Mouse (Mus musculus) C2C12 (cell line): ENCODE measurements around the gene Pgghg. TPM values are rescaled to one million over a fixed set of nuclear protein-coding genes. Genes with fewer than 3 reads are reported as not detected.

ENCODE experiments used
- H3K27me3 ChIP-seq: one replicate; pipeline ENCODE4 v1.6.1; 2011; ENCODE audit not compliant: control insufficient read depth, insufficient read depth, insufficient read length
- H3K36me3 ChIP-seq: one replicate; pipeline ENCODE4 v1.6.1; 2011; ENCODE audit not compliant: control insufficient read depth, insufficient read depth
- H3K4me3 ChIP-seq: one replicate; pipeline ENCODE4 v1.5.1; 2011; ENCODE audit warnings: mild to moderate bottlenecking, control low read depth; ENCODE audit not compliant: poor library complexity, insufficient read depth, severe bottlenecking
- H3K79me2 ChIP-seq: one replicate; pipeline ENCODE4 v1.6.1; 2011; ENCODE audit not compliant: control insufficient read depth, insufficient read depth
- H3K79me3 ChIP-seq: one replicate; pipeline ENCODE4 v1.6.1; 2011; ENCODE audit warnings: low read depth, control low read depth
- H3ac ChIP-seq: one replicate; pipeline ENCODE3; 2011; ENCODE audit warnings: low read depth; ENCODE audit not compliant: control insufficient read depth, insufficient read length
- CEBPB ChIP-seq: IDR thresholded peaks from one replicate; pipeline ENCODE4 v1.6.1; 2011; ENCODE audit warnings: low read depth, mild to moderate bottlenecking, control low read depth, moderate library complexity
- CTCF ChIP-seq: IDR thresholded peaks from one replicate; pipeline ENCODE4 v1.5.1; 2011; ENCODE audit not compliant: control insufficient read depth, insufficient read depth, insufficient read length
- FOSL1 ChIP-seq: IDR thresholded peaks from one replicate; pipeline ENCODE4 v1.8.0; 2011; ENCODE audit warnings: mild to moderate bottlenecking, low read length; ENCODE audit not compliant: poor library complexity, insufficient read depth, severe bottlenecking
- MAX ChIP-seq: IDR thresholded peaks from one replicate; pipeline ENCODE4 v1.6.1; 2011; ENCODE audit warnings: mild to moderate bottlenecking, control low read depth
- MYOD1 ChIP-seq: IDR thresholded peaks from one replicate; pipeline ENCODE4 v1.6.1; 2011; ENCODE audit warnings: low read depth; ENCODE audit not compliant: control insufficient read depth, insufficient read length
- MYOG ChIP-seq: IDR thresholded peaks from one replicate; pipeline ENCODE4 v1.6.1; 2011; ENCODE audit not compliant: control insufficient read depth, insufficient read length; ENCODE audit errors: extremely low read depth
- USF1 ChIP-seq: IDR thresholded peaks from one replicate; pipeline ENCODE4 v1.6.1; 2011; ENCODE audit warnings: low read depth, mild to moderate bottlenecking, control low read depth, moderate library complexity
- polyA plus RNA-seq: library from polyadenylated mRNA; unstranded; fragments of >200 nt; fragmentation: generic; extraction: Trizol; gene quantifications from one replicate; pipeline ENCODE4 v1.2.1, GENCODE M21; 2012; ENCODE audit warnings: missing spikeins

Pgghg gene
- polyA plus RNA-seq, 1 experiment = 12.2 TPM

DNA sequence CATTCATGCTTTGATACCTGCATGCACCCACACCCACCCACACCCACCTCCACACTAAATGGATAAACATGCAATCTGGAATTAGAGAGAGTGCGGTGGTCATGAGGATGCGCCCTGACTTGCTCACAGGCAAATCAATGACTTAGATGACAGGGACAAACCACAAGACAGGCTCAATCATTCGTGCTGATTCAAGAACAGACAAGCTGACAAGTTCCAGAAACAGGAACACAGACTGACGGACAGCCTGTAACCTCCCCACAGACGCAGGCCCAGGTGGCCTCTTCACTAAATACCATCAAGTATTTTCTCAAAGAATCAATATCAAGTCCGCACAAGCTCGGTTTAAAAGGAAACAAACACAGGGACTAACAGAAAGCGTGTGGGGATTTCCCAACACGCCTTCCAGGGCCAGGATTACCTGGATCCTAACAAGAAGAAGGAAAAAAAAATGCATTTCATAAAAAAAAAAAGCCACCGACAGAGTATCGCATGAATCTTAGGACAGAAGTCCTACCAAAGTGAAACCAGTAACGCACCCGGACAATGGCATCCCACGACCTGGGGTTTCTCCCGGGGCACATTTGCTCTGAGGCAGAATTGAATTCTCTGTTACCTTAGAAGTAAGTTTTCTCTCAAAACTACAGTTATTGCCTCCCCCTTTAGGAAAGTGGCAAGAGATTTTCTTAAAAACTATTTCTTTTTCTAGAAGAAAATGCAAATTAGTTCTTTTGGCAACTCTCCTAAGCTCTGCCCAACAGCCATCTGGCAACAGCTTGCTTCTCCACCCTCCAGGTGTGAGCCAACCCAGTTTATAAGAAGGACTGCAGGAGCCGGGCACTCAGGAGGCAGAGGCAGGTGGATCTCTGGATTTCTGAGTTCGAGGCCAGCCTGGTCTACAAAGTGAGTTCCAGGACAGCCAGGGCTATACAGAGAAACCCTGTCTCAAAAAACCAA is 46.3 kb downstream of the Pgghg start:
- H3K36me3 ChIP-seq = no peaks in the 10 kb centered on the region
- no peaks in the 10 kb centered on the region for H3K27me3 ChIP-seq
- H3K79me3 ChIP-seq = no peaks in the 10 kb centered on the region
- no peak overlapping the region for H3K4me3 ChIP-seq
- H3ac ChIP-seq = no peak overlapping the region
- TF ChIP-seq MAX (no peak), USF1 (no peak), FOSL1 (no peak), CTCF (no peak), MYOD1 (no peak), MYOG (no peak), CEBPB (no peak)
- no peaks in the 10 kb centered on the region for H3K79me2 ChIP-seq

DNA sequence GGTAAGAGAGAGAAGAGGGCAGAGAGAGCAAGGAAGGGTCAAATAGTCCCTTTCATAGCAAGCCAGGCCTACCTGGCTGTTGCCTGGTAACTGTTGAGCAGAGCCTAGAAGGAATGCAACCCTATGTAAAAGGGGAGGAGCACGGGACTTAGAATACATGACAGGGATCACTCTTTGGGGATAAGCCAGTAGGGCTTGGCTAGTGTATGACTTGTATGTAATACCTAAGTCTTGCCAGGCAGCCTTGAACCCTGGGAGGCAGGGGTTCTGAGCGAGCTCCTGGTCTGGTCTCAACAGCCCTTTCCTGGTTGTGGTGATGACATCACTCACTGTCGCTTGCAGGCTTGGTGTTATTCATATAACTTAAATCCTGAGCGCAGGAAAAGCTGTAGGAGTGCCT is 47.8 kb downstream of the Pgghg start:
- TF ChIP-seq CEBPB = no peak
- no peak for TF ChIP-seq USF1
- no peak for TF ChIP-seq CTCF
- no peak for TF ChIP-seq FOSL1
- TF ChIP-seq MYOG = no peak
- no peak for TF ChIP-seq MAX
- TF ChIP-seq MYOD1 = no peak
- no peak overlapping the region for H3K4me3 ChIP-seq
- no peaks in the 10 kb centered on the region for H3K79me2 ChIP-seq
- H3K79me3 ChIP-seq = no peaks in the 10 kb centered on the region
- no peaks in the 10 kb centered on the region for H3K36me3 ChIP-seq
- H3K27me3 ChIP-seq = no peaks in the 10 kb centered on the region
- H3ac ChIP-seq = no peak overlapping the region

DNA sequence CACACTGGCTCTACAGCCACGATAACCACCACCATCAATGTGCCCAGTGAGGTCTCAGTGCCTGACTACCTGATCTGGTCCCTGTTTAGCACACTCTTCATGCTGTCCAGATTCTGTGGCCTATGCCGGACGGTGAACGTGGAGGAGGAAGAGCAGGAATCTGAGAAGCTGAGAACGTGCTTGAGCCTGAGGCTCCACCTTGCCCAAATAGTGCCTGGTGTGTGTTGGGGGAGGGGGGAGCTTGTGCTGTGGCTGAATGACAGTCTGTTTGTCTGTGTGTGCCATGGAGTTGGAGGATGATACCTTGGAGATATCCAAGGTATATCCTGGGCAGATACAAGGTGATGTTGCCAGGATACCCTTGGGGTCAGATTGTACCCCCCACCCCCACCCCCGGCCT is 49.0 kb downstream of the Pgghg start:
- H3ac ChIP-seq = no peak overlapping the region
- H3K36me3 ChIP-seq = no peaks in the 10 kb centered on the region
- H3K79me3 ChIP-seq = no peaks in the 10 kb centered on the region
- H3K79me2 ChIP-seq = no peaks in the 10 kb centered on the region
- no peaks in the 10 kb centered on the region for H3K27me3 ChIP-seq
- no peak overlapping the region for H3K4me3 ChIP-seq
- TF ChIP-seq CEBPB (no peak), CTCF (no peak), MYOG (no peak), MYOD1 (no peak), USF1 (no peak), MAX (no peak), FOSL1 (no peak)

DNA sequence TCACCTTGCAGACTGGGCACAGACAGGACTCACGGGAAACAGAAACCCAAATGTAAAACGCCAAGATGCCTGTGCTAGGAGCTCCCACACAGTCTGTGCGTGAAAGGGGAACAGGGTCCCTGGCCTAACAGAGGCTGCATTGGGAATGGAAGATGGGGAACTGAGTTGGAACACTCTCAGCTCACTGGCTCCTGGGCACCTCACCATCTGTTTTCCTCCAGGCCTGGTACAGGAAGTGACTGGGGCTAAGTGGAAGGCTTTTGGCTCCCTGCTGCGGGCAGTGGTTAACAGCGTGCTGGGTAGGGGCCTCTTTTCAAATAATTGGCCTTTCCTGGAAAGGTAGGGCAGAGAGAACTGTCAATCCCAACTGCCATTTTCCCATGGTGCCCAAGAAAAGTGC is 49.4 kb downstream of the Pgghg start:
- Histone ChIP-seq H3K79me2 (no peaks in the 10 kb centered on the region), H3K4me3 (no peak overlapping the region), H3ac (no peak overlapping the region), H3K79me3 (no peaks in the 10 kb centered on the region), H3K36me3 (no peaks in the 10 kb centered on the region), H3K27me3 (no peaks in the 10 kb centered on the region)
- TF ChIP-seq USF1 (no peak), MAX (no peak), CEBPB (no peak), MYOD1 (no peak), FOSL1 (no peak), CTCF (no peak), MYOG (no peak)

DNA sequence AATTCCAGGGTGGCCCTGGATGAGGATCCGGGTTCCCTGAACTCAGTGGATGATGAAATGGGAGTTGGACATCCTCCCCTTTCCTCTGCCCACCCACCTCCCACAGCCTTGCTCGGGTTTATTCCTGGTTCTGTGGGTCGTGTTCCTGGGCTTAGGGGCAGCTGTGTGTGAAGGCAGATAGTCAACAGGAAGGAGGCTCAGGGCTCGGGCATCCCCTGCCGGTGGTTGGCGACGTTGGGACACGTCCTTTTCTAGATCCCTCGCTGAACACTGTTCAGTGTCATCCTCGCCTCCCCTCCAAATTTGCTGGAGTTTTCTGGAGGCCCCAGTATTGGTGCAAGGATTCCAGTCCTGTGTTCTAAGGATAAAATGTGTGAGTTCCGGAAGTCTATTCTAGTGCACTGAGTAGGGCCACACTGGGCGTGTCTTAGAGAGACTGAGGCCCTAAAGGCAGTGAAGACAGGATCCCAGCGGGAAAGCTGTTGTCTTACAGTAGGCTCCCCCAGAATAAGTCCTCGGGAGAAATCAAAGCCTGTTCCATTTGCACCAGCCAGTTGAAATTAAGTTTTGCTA is 50.0 kb downstream of the Pgghg start:
- no peaks in the 10 kb centered on the region for H3K27me3 ChIP-seq
- H3K79me3 ChIP-seq = no peaks in the 10 kb centered on the region
- no peaks in the 10 kb centered on the region for H3K36me3 ChIP-seq
- H3K4me3 ChIP-seq = no peak overlapping the region
- TF ChIP-seq MAX (no peak), MYOG (no peak), CTCF (no peak), USF1 (no peak)
- no peaks in the 10 kb centered on the region for H3K79me2 ChIP-seq
- H3ac ChIP-seq = no peak overlapping the region

Other genes with a start within 250 kb of the Pgghg start
- not detected for gene Olfr541, start 244.1 kb upstream of the Pgghg start, polyA plus RNA-seq
- gene Cyp2e1, start 177.7 kb upstream of the Pgghg start, polyA plus RNA-seq = not detected
- not detected for gene Syce1, start 153.5 kb upstream of the Pgghg start, polyA plus RNA-seq
- gene Zfp941, start 119.2 kb upstream of the Pgghg start, polyA plus RNA-seq = 0.18 TPM
- not detected for gene Urah, start 106.4 kb upstream of the Pgghg start, polyA plus RNA-seq
- not detected for gene Scgb1c1, start 95.8 kb upstream of the Pgghg start, polyA plus RNA-seq
- gene Odf3, start 93.6 kb upstream of the Pgghg start, polyA plus RNA-seq = 0.02 TPM
- gene Gm45785, start 85.1 kb upstream of the Pgghg start, polyA plus RNA-seq = not detected
- 59.3 TPM for gene Ric8a, start 84.4 kb upstream of the Pgghg start, polyA plus RNA-seq
- 19.9 TPM for gene Bet1l, start 83.8 kb upstream of the Pgghg start, polyA plus RNA-seq
- gene Psmd13, start 59.4 kb upstream of the Pgghg start, polyA plus RNA-seq = 211 TPM
- gene Sirt3, start 59.1 kb upstream of the Pgghg start, polyA plus RNA-seq = 17.4 TPM
- 0.81 TPM for gene Cox8b, start 40.9 kb upstream of the Pgghg start, polyA plus RNA-seq
- 0.01 TPM for gene Nlrp6, start 20.5 kb upstream of the Pgghg start, polyA plus RNA-seq
- gene Ifitm5, start 8.9 kb downstream of the Pgghg start, polyA plus RNA-seq = 0.44 TPM
- not detected for gene Gm45717, start 14.5 kb downstream of the Pgghg start, polyA plus RNA-seq
- gene Ifitm2, start 14.6 kb downstream of the Pgghg start, polyA plus RNA-seq = 609 TPM
- gene Ifitm1, start 25.8 kb downstream of the Pgghg start, polyA plus RNA-seq = 60.7 TPM
- gene Ifitm3, start 69.4 kb downstream of the Pgghg start, polyA plus RNA-seq = 956 TPM
- 1.3 TPM for gene Ifitm6, start 76.5 kb downstream of the Pgghg start, polyA plus RNA-seq
- gene Gm17387, start 87.7 kb downstream of the Pgghg start, polyA plus RNA-seq = not detected
- 4.0 TPM for gene B4galnt4, start 119.7 kb downstream of the Pgghg start, polyA plus RNA-seq
- gene Pkp3, start 136.8 kb downstream of the Pgghg start, polyA plus RNA-seq = 0.88 TPM
- gene Sigirr, start 159.2 kb downstream of the Pgghg start, polyA plus RNA-seq = 13.9 TPM
- not detected for gene Ano9, start 176.4 kb downstream of the Pgghg start, polyA plus RNA-seq
- 20.5 TPM for gene Ptdss2, start 181.0 kb downstream of the Pgghg start, polyA plus RNA-seq
- gene Rnh1, start 231.5 kb downstream of the Pgghg start, polyA plus RNA-seq = 251 TPM